Mouse (Mus musculus) hindbrain, embryonic 14.5 days (tissue): ENCODE results near the gene Gm21190. TPM values are rescaled to one million over a fixed set of nuclear protein-coding genes. Genes with fewer than 3 reads are reported as not detected.

ENCODE experiments used
- polyA plus RNA-seq: library from polyadenylated mRNA; unstranded; fragments of >200 nt; fragmentation: Nextera tagmentation; extraction: Ambion mirVana; gene quantifications from 2 replicates; pipeline ENCODE4 v1.2.1, GENCODE M21; 2014

The Gm21190 gene
- polyA plus RNA-seq, 1 experiment from 2014 or later = not detected

Other genes with a start within 250 kb of the Gm21190 start
- gene Gm21149, start 52.7 kb downstream of the Gm21190 start, polyA plus RNA-seq = not detected in 2 replicates
- not detected in 2 replicates for gene Gm21083, start 48.1 kb upstream of the Gm21190 start, polyA plus RNA-seq
- gene Speer4d, start 89.8 kb upstream of the Gm21190 start, polyA plus RNA-seq = not detected in 2 replicates
- gene 4930572O03Rik, start 127.8 kb upstream of the Gm21190 start, polyA plus RNA-seq = not detected in 2 replicates
- gene Speer4c, start 185.0 kb upstream of the Gm21190 start, polyA plus RNA-seq = not detected in 2 replicates